Comparison of ENCODE assay signal across 8 mouse cellular contexts in genomic region chr4:45890066-45890761, GRCm38 (mm10). TPM values are rescaled to one million over a fixed set of nuclear protein-coding genes. Genes with fewer than 3 reads are reported as not detected.
A peak's percentile ranks its signal among the peaks of the same experiment; 100 is the strongest.
DNase-seq lines count a peak whose midpoint lies in the region; ATAC-seq and TF ChIP-seq lines count a peak whose summit lies in the region.

TSS of gene Ccdc180 (plus strand) at chr4:45890303.

- H3K36me3 ChIP-seq in forebrain, postnatal 0 days (ENCODE audit: insufficient read depth), result no peaks in the 10 kb centered on the region
- no peaks in the 10 kb centered on the region for H3K36me3 ChIP-seq in hindbrain, embryonic 14.5 days (replicated peaks; ENCODE audit: control insufficient read depth, insufficient read depth)

- no peak within 1 kb of the TSS for H3K9ac ChIP-seq in forebrain, postnatal 0 days
- H3K9ac ChIP-seq in hindbrain, embryonic 14.5 days, result no peak within 1 kb of the TSS

- peaks cover 6% of the 10 kb centered on the region; the same call in 1 of the 2 replicates for H3K4me1 ChIP-seq in forebrain, postnatal 0 days (ENCODE audit: insufficient read depth)
- peaks cover 10% of the 10 kb centered on the region for H3K4me1 ChIP-seq in hindbrain, embryonic 14.5 days (replicated peaks; ENCODE audit: control insufficient read depth, insufficient read depth, low read length)

- H3K4me3 ChIP-seq in forebrain, postnatal 0 days (ENCODE audit: low read depth, low read length), result no peak within 1 kb of the TSS
- H3K4me3 ChIP-seq in hindbrain, embryonic 14.5 days (replicated peaks; ENCODE audit: low read length), result no peak within 1 kb of the TSS

- no peaks in the 10 kb centered on the region for H3K27me3 ChIP-seq in forebrain, postnatal 0 days (ENCODE audit: insufficient read depth, low read length)
- H3K27me3 ChIP-seq in hindbrain, embryonic 14.5 days (ENCODE audit: control insufficient read depth, insufficient read depth, low read length), result no peaks in the 10 kb centered on the region

- peak; percentile 80 for DNase-seq in CD4-positive, CD25-positive, alpha-beta regulatory T cell, adult 2 months (ENCODE audit: low read depth, low spot score)
- peak; percentile 95 for DNase-seq in adrenal gland, postnatal 14 days
- DNase-seq in forebrain, postnatal 0 days, result peak; percentile 41
- peak; percentile 41 for DNase-seq in hindbrain, embryonic 14.5 days (ENCODE audit: low spot score)
- peak; percentile 82 for DNase-seq in layer of hippocampus, adult 9-11 months
- DNase-seq in lung, postnatal 25 days (ENCODE audit: low spot score), result peak; percentile 76
- DNase-seq in retina, postnatal 1 day, result peak; percentile 86
- peak; percentile 58 to 73 for DNase-seq in thymus, postnatal 36 days

- H3K27ac ChIP-seq in forebrain, postnatal 0 days (ENCODE audit: low read depth, low read length), result no peak within 1 kb of the TSS
- no peak within 1 kb of the TSS for H3K27ac ChIP-seq in hindbrain, embryonic 14.5 days

- peak within 1 kb of the TSS; percentile 28 for H3K4me2 ChIP-seq in forebrain, postnatal 0 days (ENCODE audit: low read depth)
- H3K4me2 ChIP-seq in hindbrain, embryonic 14.5 days (replicated peaks), result peak within 1 kb of the TSS; percentile 30; the same call in 1 of the 2 replicates

- H3K9me3 ChIP-seq in forebrain, postnatal 0 days (ENCODE audit: low read length), result no peaks in the 10 kb centered on the region
- no peaks in the 10 kb centered on the region for H3K9me3 ChIP-seq in hindbrain, embryonic 14.5 days (ENCODE audit: control insufficient read depth, low read length)

- TF ChIP-seq CTCF in forebrain, postnatal 0 days (IDR thresholded peaks at IDR 0.05; ENCODE audit: low read depth), result no peak

- 13% methylated on average over 19 of the region's 19 CpGs for WGBS in forebrain, postnatal 0 days
- 7% methylated on average over 18 of the region's 19 CpGs for WGBS in hindbrain, embryonic 14.5 days

- peak; percentile 45; the same call in 1 of the 2 replicates for ATAC-seq in forebrain, postnatal 0 days
- peak; percentile 51; the same call in 1 of the 2 replicates for ATAC-seq in hindbrain, embryonic 14.5 days (ENCODE audit: low FRiP score)

RNA-seq across cellular contexts. Expression of gene Ccdc180, which starts in this region (rescaled TPM):
- total RNA-seq in adrenal gland, postnatal 14 days (2021), result 0.23 and 0.33 TPM in 2 replicates
- 0.38 and 0.76 TPM in 2 replicates for total RNA-seq in forebrain, postnatal 0 days (2014; rRNA removed)
- 0.28 and 0.51 TPM in 2 replicates for polyA plus RNA-seq in forebrain, postnatal 0 days (2015; fragmentation: Nextera tagmentation; extraction: Ambion mirVana)
- polyA plus RNA-seq in hindbrain, embryonic 14.5 days (2014; fragmentation: Nextera tagmentation; extraction: Ambion mirVana), result 0.40 and 0.59 TPM in 2 replicates

Comparison
In these comparisons a context has a peak if more than half of its experiments do, and no peak if none do; other contexts are left out.
1. Peak in DNase-seq in adrenal gland, postnatal 14 days; RNA of the gene not detected or under 1 TPM.
2. Peak in DNase-seq, ATAC-seq and H3K4me2 ChIP-seq in forebrain, postnatal 0 days; RNA of the gene not detected or under 1 TPM.
3. Peak in DNase-seq, ATAC-seq and H3K4me2 ChIP-seq in hindbrain, embryonic 14.5 days; RNA of the gene not detected or under 1 TPM.
4. DNase-seq: peak in every context shown above with its lines; median percentile 95 in adrenal gland, postnatal 14 days; 86 in retina, postnatal 1 day; 82 in layer of hippocampus, adult 9-11 months; 80 in CD4-positive, CD25-positive, alpha-beta regulatory T cell, adult 2 months; 76 in lung, postnatal 25 days; 66 in thymus, postnatal 36 days; 41 in forebrain, postnatal 0 days; 41 in hindbrain, embryonic 14.5 days.